Mouse (Mus musculus) adrenal gland, postnatal 4 days (tissue): Measurements from ENCODE around the gene Ugt1a10. TPM values are rescaled to one million over a fixed set of nuclear protein-coding genes. Genes with fewer than 3 reads are reported as not detected.
"Not testable (repeated sequence)": the region's sequence is repeated elsewhere in the genome, so short reads cannot be mapped to it uniquely, and the experiment has no call there.

ENCODE experiments used
- DNase-seq, 2 experiments: peaks; one replicate each; pipeline ENCODE4 v3.0.0; 2021 to 2022; ENCODE audit warnings: low spot score in 2 of 2, mixed read lengths in 2 of 2
- long read RNA-seq, 2 experiments: library from polyadenylated mRNA; stranded (forward); transcript quantifications; one replicate each; pipeline ENCODE4 v2.0.0; 2021
- total RNA-seq, 2 experiments: library from RNA; stranded (reverse); gene quantifications; 2 replicates each; pipeline ENCODE4 v1.2.3; 2021

Ugt1a10 gene
- 1 to 10 TPM; 2.8 to 3.2 TPM for total RNA-seq
- long read RNA-seq, experiment 1 = 0 reads
- long read RNA-seq, experiment 2 = 0 reads

GRCm38 (mm10) chr1:88055088-88055487 lies at the start of gene Ugt1a10:
Gene Ugt1a10, plus strand, starts transcription at chr1:88055388.
- no peak for DNase-seq

- DNase-seq = no peak
Observed at GRCm38 (mm10) chr1:88007692-88008210, 47.4 kb upstream of the Ugt1a10 start.

GRCm38 (mm10) chr1:88008211-88008697 lies 46.9 kb upstream of the Ugt1a10 start, which contains the start of gene Usp40:
Gene Usp40, minus strand, starts transcription at chr1:88008551.
- DNase-seq = peak; percentile 42 to 63

- no peak for DNase-seq
Observed at GRCm38 (mm10) chr1:88008735-88009134, 46.5 kb upstream of the Ugt1a10 start.

- no peak for DNase-seq
Observed at GRCm38 (mm10) chr1:88009521-88009920, 45.7 kb upstream of the Ugt1a10 start.

- DNase-seq = no peak
Observed at GRCm38 (mm10) chr1:88013726-88014125, 41.5 kb upstream of the Ugt1a10 start.

- no peak for DNase-seq
Observed at GRCm38 (mm10) chr1:88014194-88014593, 41.0 kb upstream of the Ugt1a10 start.

- no peak for DNase-seq
Observed at GRCm38 (mm10) chr1:88014671-88015070, 40.5 kb upstream of the Ugt1a10 start.

- DNase-seq = no peak
Observed at GRCm38 (mm10) chr1:88015371-88015770, 39.8 kb upstream of the Ugt1a10 start.

- not testable (repeated sequence) for DNase-seq
Observed at GRCm38 (mm10) chr1:88025244-88025643, 29.9 kb upstream of the Ugt1a10 start.

GRCm38 (mm10) chr1:88043044-88043443 lies 12.1 kb upstream of the Ugt1a10 start:
- DNase-seq = not testable (repeated sequence)

- DNase-seq = not testable (repeated sequence)
Observed at GRCm38 (mm10) chr1:88044832-88045437, 10.3 kb upstream of the Ugt1a10 start.

- not testable (repeated sequence) for DNase-seq
Observed at GRCm38 (mm10) chr1:88047408-88047807, 7.8 kb upstream of the Ugt1a10 start.

- not testable (repeated sequence) for DNase-seq
Observed at GRCm38 (mm10) chr1:88066472-88067102, 11.4 kb downstream of the Ugt1a10 start.

GRCm38 (mm10) chr1:88070495-88070894 lies 15.3 kb downstream of the Ugt1a10 start, which contains the start of gene Ugt1a9:
Gene Ugt1a9, plus strand, starts transcription at chr1:88070800.
- no peak for DNase-seq

GRCm38 (mm10) chr1:88070902-88071301 lies 15.7 kb downstream of the Ugt1a10 start:
- no peak for DNase-seq

GRCm38 (mm10) chr1:88074471-88074870 lies 19.3 kb downstream of the Ugt1a10 start:
- no peak for DNase-seq

- DNase-seq = no peak
Observed at GRCm38 (mm10) chr1:88077128-88077527, 21.9 kb downstream of the Ugt1a10 start.

- DNase-seq = no peak
Observed at GRCm38 (mm10) chr1:88081670-88082069, 26.5 kb downstream of the Ugt1a10 start.

- DNase-seq = no peak
Observed at GRCm38 (mm10) chr1:88086125-88086524, 30.9 kb downstream of the Ugt1a10 start.

GRCm38 (mm10) chr1:88087513-88087912 lies 32.3 kb downstream of the Ugt1a10 start, which contains the start of gene Ugt1a8:
Gene Ugt1a8, plus strand, starts transcription at chr1:88087813.
- DNase-seq = no peak

- DNase-seq = no peak
Observed at GRCm38 (mm10) chr1:88092341-88092740, 37.2 kb downstream of the Ugt1a10 start.
